Mouse (Mus musculus) liver, embryonic 14.5 days (tissue): ENCODE data around the gene Gm49388. TPM values are rescaled to one million over a fixed set of nuclear protein-coding genes. Genes with fewer than 3 reads are reported as not detected.

ENCODE experiments used
- ATAC-seq: fragments of 200-750 bp; cut with Nextera tagmentation; 2 replicates; pipeline ENCODE4 v1.8.0; 2017; ENCODE audit warnings: moderate number of reproducible peaks, mild to moderate bottlenecking, moderate library complexity; ENCODE audit not compliant: insufficient read depth
- DNase-seq, 3 experiments: peaks; one replicate each; pipeline ENCODE4 v3.0.0-alpha.2; 2012 to 2013; ENCODE audit warnings: low read depth in 3 of 3, low spot score in 3 of 3
- H3K27ac ChIP-seq: fragments of 300-500 bp; sonication (generic); 2 replicates; pipeline ENCODE4 v1.5.1; 2014; ENCODE audit warnings: moderate library complexity, mild to moderate bottlenecking, control low read depth, inconsistent platforms
- H3K27me3 ChIP-seq: fragments of 300-500 bp; sonication (generic); 2 replicates; pipeline ENCODE4 v1.6.1; 2014; ENCODE audit warnings: mild to moderate bottlenecking, low read length, moderate library complexity; ENCODE audit not compliant: control insufficient read depth, insufficient read depth
- H3K36me3 ChIP-seq: fragments of 300-500 bp; sonication (generic); replicated peaks from 2 replicates; pipeline ENCODE4 v1.6.1; 2014; ENCODE audit warnings: low read depth; ENCODE audit not compliant: control insufficient read depth, insufficient read depth
- H3K4me1 ChIP-seq, 2 experiments: fragments of 200-500 bp in 1 of 2; fragments of 300-500 bp in 1 of 2; sonication (generic) in 1 of 2; replicated peaks; 2 replicates each; pipeline ENCODE4 v1.6.1; 2012 to 2014; ENCODE audit warnings: antibody characterized with exemption in 1 of 2, inconsistent platforms in 1 of 2, low read length in 1 of 2; ENCODE audit not compliant: control insufficient read depth in 2 of 2, insufficient read depth in 2 of 2
- H3K4me2 ChIP-seq: fragments of 300-500 bp; sonication (generic); 2 replicates; pipeline ENCODE4 v1.6.1; 2014; ENCODE audit warnings: low read depth, mild to moderate bottlenecking, control low read depth, moderate library complexity
- H3K4me3 ChIP-seq, 2 experiments: fragments of 200-500 bp in 1 of 2; fragments of 300-500 bp in 1 of 2; sonication (generic) in 1 of 2; 2 replicates each; pipeline ENCODE4 v1.5.1; 2012 to 2014; ENCODE audit warnings: low read depth in 2 of 2, low read length in 2 of 2, mild to moderate bottlenecking in 2 of 2, control low read depth in 1 of 2, inconsistent platforms in 1 of 2, moderate library complexity in 1 of 2; ENCODE audit not compliant: insufficient read depth in 1 of 2
- H3K9ac ChIP-seq: fragments of 300-500 bp; sonication (generic); replicated peaks from 2 replicates; pipeline ENCODE4 v1.6.1; 2014; ENCODE audit warnings: mild to moderate bottlenecking, control low read depth, moderate library complexity
- H3K9me3 ChIP-seq: fragments of 300-500 bp; sonication (generic); 2 replicates; pipeline ENCODE4 v1.6.1; 2016; ENCODE audit warnings: low read length, mixed read lengths; ENCODE audit not compliant: control insufficient read depth
- CTCF ChIP-seq: IDR thresholded peaks from 2 replicates; pipeline ENCODE4 v1.5.1; 2016; ENCODE audit warnings: antibody characterized with exemption, low read depth, control low read depth
- EP300 ChIP-seq: IDR thresholded peaks from 2 replicates; pipeline ENCODE4 v1.6.1; 2016; ENCODE audit warnings: antibody characterized with exemption, low read depth
- WGBS: fragments of 180-500 bp; shearing (Covaris S2); extraction: QIAGEN DNeasy Blood & Tissue Kit; methylation state at CpG from one replicate; pipeline ENCODE4 v1.1.7; 2014; ENCODE audit not compliant: insufficient replicate concordance; 5-methylcytosine and 5-hydroxymethylcytosine counted together
- polyA plus RNA-seq, 2 experiments: library from polyadenylated mRNA; depleted of rRNA in 1 of 2; stranded (reverse) in 1 of 2; unstranded in 1 of 2; fragments of >200 nt; fragmentation: Nextera tagmentation in 1 of 2; extraction: Ambion mirVana in 1 of 2; gene quantifications; 2 replicates each; pipeline versions ENCODE4 v1.2.1 to v1.2.3; 2012 to 2014

Gm49388 gene
- polyA plus RNA-seq, 2 experiments = 1.2 TPM; not detected in 1

DNA sequence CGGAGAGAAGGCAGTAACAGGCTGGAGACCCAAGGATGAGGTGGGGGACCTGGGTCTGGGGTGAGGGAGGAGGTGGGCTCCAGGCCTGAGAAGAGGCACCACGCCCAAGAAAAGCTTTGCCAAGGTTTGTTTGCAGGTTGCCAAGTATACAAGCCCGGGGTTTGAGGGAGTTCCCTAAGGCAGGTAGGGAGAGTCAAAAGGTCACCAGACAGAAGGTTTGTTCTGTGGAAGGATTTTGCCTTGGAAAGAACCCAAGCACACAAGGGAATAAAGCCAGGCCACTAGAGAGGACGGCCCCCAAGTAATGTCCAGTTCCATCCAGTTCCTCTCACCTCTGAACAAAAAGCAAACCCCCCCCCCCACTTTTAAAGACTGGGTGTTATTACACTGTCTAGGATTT, 25.8 kb downstream of the Gm49388 start:
- DNase-seq (no peak), ATAC-seq (no peak)
- Histone ChIP-seq H3K27ac (no peak overlapping the region), H3K27me3 (no peaks in the 10 kb centered on the region), H3K4me1 (peaks cover 12 to 34% of the 10 kb centered on the region in 2 experiments), H3K9me3 (no peaks in the 10 kb centered on the region), H3K9ac (no peak overlapping the region), H3K36me3 (no peaks in the 10 kb centered on the region), H3K4me3 (no peak overlapping the region), H3K4me2 (no peak overlapping the region)
- 65% methylated on average over 4 of the region's 4 CpGs for WGBS
- TF ChIP-seq EP300 = no peak
- TF ChIP-seq CTCF = no peak

DNA sequence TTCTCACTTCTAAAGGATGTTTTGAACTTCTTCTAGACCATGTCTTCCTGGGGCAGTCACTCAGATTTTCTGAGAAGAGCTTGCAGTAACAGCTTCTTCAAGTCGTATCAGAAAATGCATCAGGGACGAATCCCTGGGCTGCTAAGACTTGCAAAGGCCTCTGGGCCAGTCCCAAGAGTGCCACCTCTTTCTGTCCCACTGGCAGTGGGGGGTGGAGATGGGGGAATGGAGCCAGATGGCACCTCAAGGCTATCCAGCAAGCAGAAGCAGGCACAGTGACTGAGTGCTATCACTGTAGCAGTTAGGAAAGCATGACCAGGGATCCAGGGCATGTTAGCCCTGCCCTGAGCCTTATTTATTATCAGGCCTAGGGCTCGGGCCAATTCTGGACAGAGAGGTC, 26.9 kb downstream of the Gm49388 start:
- Histone ChIP-seq H3K27ac (no peak overlapping the region), H3K4me2 (no peak overlapping the region), H3K9ac (no peak overlapping the region), H3K9me3 (no peaks in the 10 kb centered on the region), H3K4me3 (no peak overlapping the region), H3K36me3 (no peaks in the 10 kb centered on the region), H3K27me3 (no peaks in the 10 kb centered on the region), H3K4me1 (peaks cover 5 to 23% of the 10 kb centered on the region in 2 experiments)
- WGBS = 65% methylated on average over 3 of the region's 3 CpGs
- no peak for ATAC-seq
- DNase-seq = no peak
- TF ChIP-seq EP300 = no peak
- TF ChIP-seq CTCF = no peak

DNA sequence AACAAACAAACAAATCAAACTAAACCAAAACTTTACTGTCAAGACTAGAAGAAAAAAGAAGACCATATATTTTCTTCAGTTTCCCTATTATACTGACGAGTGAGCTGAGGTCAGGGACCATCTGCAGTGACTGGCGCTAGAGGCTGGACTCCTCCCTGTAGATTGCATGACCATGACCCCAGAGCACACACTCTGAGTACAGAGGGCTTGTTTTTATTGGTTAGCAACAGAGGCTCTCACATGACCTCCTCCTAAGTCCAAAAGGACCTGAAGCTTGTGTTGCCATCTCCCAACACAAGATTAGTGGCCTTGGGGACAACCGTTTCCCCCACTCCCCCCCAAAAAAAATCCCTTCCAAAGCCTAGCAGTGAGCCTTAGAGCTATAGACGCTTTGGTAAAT, 28.4 kb downstream of the Gm49388 start:
- H3K4me3 ChIP-seq = no peak overlapping the region
- peak overlapping the region; percentile 43 for H3K27ac ChIP-seq
- no peaks in the 10 kb centered on the region for H3K36me3 ChIP-seq
- ATAC-seq (no peak), DNase-seq (no peak)
- no peak overlapping the region for H3K4me2 ChIP-seq
- TF ChIP-seq EP300 (no peak), CTCF (no peak)
- H3K9ac ChIP-seq = no peak overlapping the region
- H3K9me3 ChIP-seq = no peaks in the 10 kb centered on the region
- no peaks in the 10 kb centered on the region for H3K27me3 ChIP-seq
- peaks cover 0 to 13% of the 10 kb centered on the region in 2 experiments; a peak in 2 of 4 replicates for H3K4me1 ChIP-seq
- 65% methylated on average over 4 of the region's 4 CpGs for WGBS

DNA sequence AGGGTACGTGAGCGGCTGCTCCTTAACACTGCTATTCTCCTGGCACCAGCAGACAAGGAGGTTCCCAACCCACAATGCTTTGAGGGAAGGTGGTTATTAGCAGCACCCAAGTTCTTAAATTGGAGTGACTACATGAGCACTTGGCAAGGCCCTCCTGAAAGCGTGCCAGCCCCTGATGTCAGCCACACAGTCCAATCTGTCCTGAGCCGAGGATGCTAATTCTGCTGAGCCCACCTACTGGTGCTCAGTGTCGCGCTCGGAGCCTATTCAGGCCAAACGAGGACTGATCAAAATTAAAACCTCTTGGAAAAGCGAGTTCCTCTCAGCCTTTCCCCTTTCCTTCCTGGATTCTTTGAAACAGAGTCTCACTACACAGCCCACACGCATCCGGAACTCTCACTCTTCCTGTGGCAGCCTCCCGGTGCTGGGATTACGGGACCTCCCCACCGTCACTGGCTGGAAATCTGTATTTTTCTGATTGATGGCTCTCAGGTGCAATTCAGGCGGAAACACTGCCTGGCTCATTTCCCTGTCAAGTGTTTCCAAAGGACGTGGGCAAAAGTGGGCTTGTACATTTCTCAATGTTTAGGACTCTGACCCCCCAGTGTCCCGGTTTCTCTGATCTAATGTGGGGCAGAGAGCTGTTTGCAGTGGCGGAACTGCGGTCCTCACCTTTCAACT, 29.0 kb downstream of the Gm49388 start:
- no peaks in the 10 kb centered on the region for H3K36me3 ChIP-seq
- 0 out of 2 replicates have a peak overlapping the region, but pooled peaks have one; percentile 11 for H3K4me2 ChIP-seq
- no peak for TF ChIP-seq CTCF
- TF ChIP-seq EP300 = no peak
- H3K27me3 ChIP-seq = no peaks in the 10 kb centered on the region
- 71% methylated on average over 19 of the region's 19 CpGs for WGBS
- no peak overlapping the region for H3K4me3 ChIP-seq
- H3K9ac ChIP-seq = no peak overlapping the region
- ATAC-seq (0 out of 2 replicates have a peak, but pooled peaks have one; percentile 21), DNase-seq (no peak)
- H3K4me1 ChIP-seq = peaks cover 0 to 13% of the 10 kb centered on the region in 2 experiments; a peak in 2 of 4 replicates
- H3K9me3 ChIP-seq = no peaks in the 10 kb centered on the region
- peak overlapping the region; percentile 43 for H3K27ac ChIP-seq

DNA sequence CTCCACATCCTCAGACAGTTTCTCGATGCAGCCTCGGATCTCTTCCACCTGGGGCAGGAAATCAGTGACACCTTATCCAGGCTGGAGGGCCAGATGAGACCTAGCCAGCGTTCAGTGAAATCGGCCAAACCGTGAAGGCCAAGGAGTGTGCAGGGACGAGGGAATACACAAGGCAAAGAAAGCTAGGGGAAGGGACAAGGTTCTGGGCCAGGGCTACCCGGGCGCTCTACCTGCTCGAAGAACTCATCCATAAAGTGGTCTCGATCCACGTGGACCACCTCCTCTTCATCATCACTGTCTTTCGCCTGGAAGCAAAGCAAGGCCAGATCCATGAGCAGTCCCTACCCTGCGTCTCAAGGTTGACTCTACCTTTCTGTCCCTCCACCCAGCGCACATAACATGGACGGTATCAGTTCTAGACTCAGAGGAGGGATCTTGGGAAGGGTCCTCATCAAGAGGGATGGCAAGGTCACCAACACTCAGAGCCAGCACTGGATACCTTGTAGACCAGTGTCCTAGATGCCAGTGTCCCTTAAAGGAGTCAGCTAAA, 29.8 kb downstream of the Gm49388 start:
- no peak for ATAC-seq
- WGBS = 74% methylated on average over 15 of the region's 15 CpGs
- Histone ChIP-seq H3K27ac (no peak overlapping the region), H3K4me1 (peaks cover 0 to 13% of the 10 kb centered on the region in 2 experiments; a peak in 2 of 4 replicates), H3K36me3 (no peaks in the 10 kb centered on the region), H3K4me3 (no peak overlapping the region), H3K9me3 (no peaks in the 10 kb centered on the region), H3K4me2 (no peak overlapping the region), H3K9ac (no peak overlapping the region), H3K27me3 (no peaks in the 10 kb centered on the region)
- DNase-seq = no peak
- TF ChIP-seq EP300 = no peak
- no peak for TF ChIP-seq CTCF
